In genomic region chr1:21301686-21302085, GRCm38 (mm10) we compare ENCODE assay signal across 48 mouse cellular contexts. TPM values are rescaled to one million over a fixed set of nuclear protein-coding genes. Genes with fewer than 3 reads are reported as not detected.
"Had no signal": no experiment of that assay in that cellular context is flagged by ENCODE, and none has a peak within 500 bp of the region (broad histone marks: within the 10 kb centered on the region; RNA-seq: fewer than 3 reads in every experiment).

No protein-coding gene starts in this region.

- ATAC-seq: hindbrain, embryonic 16.5 days; hindbrain, postnatal 0 days; inflammation-experienced regulatory T-cells, adult 6 months; intestine, embryonic 15.5 days; intestine, embryonic 16.5 days; intestine, postnatal 0 days had no signal

- H3K27me3 ChIP-seq: heart, embryonic 12.5 days; heart, embryonic 13.5 days; heart, embryonic 15.5 days; hindbrain, embryonic 12.5 days; hindbrain, embryonic 13.5 days; hindbrain, embryonic 15.5 days; intestine, embryonic 15.5 days; kidney, embryonic 15.5 days had no signal

- DNase-seq: heart, postnatal 10 days; heart, postnatal 14 days; heart, postnatal 36 days; heart, postnatal 4 days; kidney, adult 18-20 months; kidney, adult 8-10 months; kidney, postnatal 10 days; kidney, postnatal 14 days; kidney, postnatal 25 days; layer of hippocampus, adult 9-11 months; layer of hippocampus, postnatal 36 days had no signal

- H3K9ac ChIP-seq: heart, embryonic 12.5 days; heart, embryonic 13.5 days; heart, embryonic 15.5 days; hindbrain, embryonic 12.5 days; hindbrain, embryonic 13.5 days; hindbrain, embryonic 14.5 days; hindbrain, embryonic 15.5 days; intestine, embryonic 15.5 days; kidney, embryonic 15.5 days had no signal

- H3K4me3 ChIP-seq: heart, embryonic 10.5 days; heart, embryonic 12.5 days; heart, embryonic 13.5 days; heart, embryonic 15.5 days; hindbrain, embryonic 10.5 days; hindbrain, embryonic 12.5 days; hindbrain, embryonic 13.5 days; hindbrain, embryonic 15.5 days; intestine, embryonic 15.5 days; kidney, embryonic 15.5 days; layer of hippocampus, adult 2 months; left cerebral cortex, adult 2 months had no signal

- H3K4me2 ChIP-seq: heart, embryonic 11.5 days; heart, embryonic 12.5 days; heart, embryonic 13.5 days; heart, embryonic 15.5 days; hindbrain, embryonic 12.5 days; hindbrain, embryonic 13.5 days; hindbrain, embryonic 14.5 days; hindbrain, embryonic 15.5 days; intestine, embryonic 15.5 days; kidney, embryonic 15.5 days had no signal

- H3K27ac ChIP-seq: heart, embryonic 10.5 days; heart, embryonic 13.5 days; heart, embryonic 15.5 days; hindbrain, embryonic 10.5 days; hindbrain, embryonic 12.5 days; hindbrain, embryonic 13.5 days; hindbrain, embryonic 14.5 days; hindbrain, embryonic 15.5 days; hindbrain, postnatal 0 days; intestine, embryonic 15.5 days; kidney, embryonic 15.5 days; kidney, postnatal 0 days; layer of hippocampus, adult 2 months; left cerebral cortex, adult 2 months had no signal

- H3K9me3 ChIP-seq: heart, embryonic 10.5 days; heart, embryonic 12.5 days; heart, embryonic 13.5 days; heart, embryonic 15.5 days; hindbrain, embryonic 10.5 days; hindbrain, embryonic 12.5 days; hindbrain, embryonic 13.5 days; hindbrain, embryonic 15.5 days; intestine, embryonic 15.5 days; kidney, embryonic 15.5 days had no signal

- H3K4me1 ChIP-seq: heart, embryonic 10.5 days; heart, embryonic 12.5 days; heart, embryonic 13.5 days; heart, embryonic 15.5 days; hindbrain, embryonic 10.5 days; hindbrain, embryonic 12.5 days; hindbrain, embryonic 13.5 days; hindbrain, embryonic 15.5 days; intestine, embryonic 15.5 days; kidney, embryonic 15.5 days had no signal

- H3K36me3 ChIP-seq: heart, embryonic 10.5 days; heart, embryonic 12.5 days; heart, embryonic 13.5 days; heart, embryonic 15.5 days; hindbrain, embryonic 10.5 days; hindbrain, embryonic 12.5 days; hindbrain, embryonic 13.5 days; hindbrain, embryonic 15.5 days; intestine, embryonic 15.5 days; kidney, embryonic 15.5 days had no signal

RNA-seq across cellular contexts. Expression of gene Khdc1a, which starts 47.8 kb away (rescaled TPM):
- total RNA-seq: heart, adult 8-10 months; heart, postnatal 10 days; heart, postnatal 14 days; heart, postnatal 25 days; heart, postnatal 36 days; heart, postnatal 4 days; hematopoietic stem cell, adult 5-6 weeks; hindbrain, postnatal 0 days; layer of hippocampus, adult 18-20 months; layer of hippocampus, adult 2 months; layer of hippocampus, adult 8-10 months; layer of hippocampus, postnatal 10 days; layer of hippocampus, postnatal 14 days; layer of hippocampus, postnatal 25 days; layer of hippocampus, postnatal 36 days; left cerebral cortex, adult 18-20 months; left cerebral cortex, adult 2 months; left cerebral cortex, adult 8-10 months; left cerebral cortex, postnatal 10 days had no signal
- polyA plus RNA-seq: heart, embryonic 10.5 days; heart, embryonic 11.5 days; heart, embryonic 12.5 days; heart, embryonic 14.5 days; heart, postnatal 0 days; hindbrain, embryonic 10.5 days; hindbrain, embryonic 11.5 days; hindbrain, embryonic 12.5 days; hindbrain, embryonic 13.5 days; hindbrain, embryonic 14.5 days; hindbrain, embryonic 15.5 days; hindbrain, embryonic 16.5 days; hindbrain, postnatal 0 days; intestine, embryonic 14.5 days; intestine, embryonic 15.5 days; intestine, embryonic 16.5 days; intestine, postnatal 0 days; kidney, embryonic 14.5 days; kidney, embryonic 15.5 days; kidney, postnatal 0 days; large intestine, adult 2 months had no signal
